Mouse (Mus musculus) forebrain, embryonic 16.5 days (tissue): ENCODE results near the gene Lefty1. TPM values are rescaled to one million over a fixed set of nuclear protein-coding genes. Genes with fewer than 3 reads are reported as not detected.

ENCODE experiments used
- ATAC-seq: fragments of 200-750 bp; cut with Nextera tagmentation; 2 replicates; pipeline ENCODE4 v1.8.0; 2017; ENCODE audit warnings: mild to moderate bottlenecking, moderate library complexity
- H3K27ac ChIP-seq: fragments of 300-500 bp; sonication (generic); 2 replicates; pipeline ENCODE4 v1.5.1; 2014; ENCODE audit warnings: low read length, control low read depth
- H3K27me3 ChIP-seq: fragments of 300-500 bp; sonication (generic); replicated peaks from 2 replicates; pipeline ENCODE4 v1.6.1; 2014; ENCODE audit warnings: low read length; ENCODE audit not compliant: control insufficient read depth, insufficient read depth
- H3K36me3 ChIP-seq: fragments of 300-500 bp; sonication (generic); 2 replicates; pipeline ENCODE4 v1.6.1; 2014; ENCODE audit not compliant: control insufficient read depth, insufficient read depth
- H3K4me1 ChIP-seq: fragments of 300-500 bp; sonication (generic); replicated peaks from 2 replicates; pipeline ENCODE4 v1.6.1; 2014; ENCODE audit warnings: low read length; ENCODE audit not compliant: control insufficient read depth, insufficient read depth
- H3K4me2 ChIP-seq: fragments of 300-500 bp; sonication (generic); 2 replicates; pipeline ENCODE4 v1.6.1; 2014; ENCODE audit warnings: mild to moderate bottlenecking, low read length, control low read depth
- H3K4me3 ChIP-seq: fragments of 300-500 bp; sonication (generic); replicated peaks from 2 replicates; pipeline ENCODE4 v1.5.1; 2014; ENCODE audit warnings: mild to moderate bottlenecking, low read length, control low read depth
- H3K9ac ChIP-seq: fragments of 300-500 bp; sonication (generic); replicated peaks from 2 replicates; pipeline ENCODE4 v1.6.1; 2014; ENCODE audit warnings: low read depth, low read length, control low read depth
- H3K9me3 ChIP-seq: fragments of 300-500 bp; sonication (generic); 2 replicates; pipeline ENCODE4 v1.6.1; 2016; ENCODE audit warnings: low read length; ENCODE audit not compliant: control insufficient read depth
- WGBS: fragments of 180-500 bp; shearing (Covaris S2); extraction: QIAGEN DNeasy Blood & Tissue Kit; methylation state at CpG from one replicate; pipeline ENCODE4 v1.1.7; 2014; 5-methylcytosine and 5-hydroxymethylcytosine counted together
- polyA plus RNA-seq: library from polyadenylated mRNA; unstranded; fragments of >200 nt; fragmentation: Nextera tagmentation; extraction: Ambion mirVana; gene quantifications from 2 replicates; pipeline ENCODE4 v1.2.1, GENCODE M21; 2015

Lefty1 gene
- polyA plus RNA-seq, 1 experiment from 2014 or later: 0.30 TPM

GRCm38 (mm10) chr1:180904039-180904814 lies 30.6 kb upstream of the Lefty1 start, which contains the start of gene Pycr2:
TSS of gene Pycr2 (plus strand) at chr1:180904293.
- H3K27me3 ChIP-seq: no peaks in the 10 kb centered on the region
- peaks cover 18% of the 10 kb centered on the region for H3K4me1 ChIP-seq
- WGBS: under 1% methylated on average over 52 of the region's 52 CpGs
- H3K27ac ChIP-seq: peak within 1 kb of the TSS; percentile 73
- H3K9me3 ChIP-seq: no peaks in the 10 kb centered on the region
- H3K9ac ChIP-seq: peak within 1 kb of the TSS; percentile 95
- peak within 1 kb of the TSS; percentile 86 for H3K4me3 ChIP-seq
- H3K36me3 ChIP-seq: peaks cover 11% of the 10 kb centered on the region; the same call in 1 of the 2 replicates
- peak; percentile 100 for ATAC-seq
- peak within 1 kb of the TSS; percentile 94 for H3K4me2 ChIP-seq

- WGBS: 2% methylated on average over 5 of the region's 5 CpGs
- peak overlapping the region; percentile 86 for H3K4me3 ChIP-seq
- peak overlapping the region; percentile 73; the same call in 1 of the 2 replicates for H3K27ac ChIP-seq
- peak overlapping the region; percentile 95 for H3K9ac ChIP-seq
- H3K9me3 ChIP-seq: no peaks in the 10 kb centered on the region
- H3K27me3 ChIP-seq: no peaks in the 10 kb centered on the region
- H3K36me3 ChIP-seq: peaks cover 11% of the 10 kb centered on the region; the same call in 1 of the 2 replicates
- ATAC-seq: no peak; the same call in 1 of the 2 replicates
- peaks cover 18% of the 10 kb centered on the region for H3K4me1 ChIP-seq
- H3K4me2 ChIP-seq: peak overlapping the region; percentile 94
Observed at GRCm38 (mm10) chr1:180904815-180905080, 30.1 kb upstream of the Lefty1 start.

GRCm38 (mm10) chr1:180905307-180905706 lies 29.5 kb upstream of the Lefty1 start:
- H3K9me3 ChIP-seq: no peaks in the 10 kb centered on the region
- peaks cover 18% of the 10 kb centered on the region for H3K4me1 ChIP-seq
- H3K4me2 ChIP-seq: peak overlapping the region; percentile 94
- H3K27ac ChIP-seq: no peak overlapping the region
- H3K36me3 ChIP-seq: peaks cover 11% of the 10 kb centered on the region; the same call in 1 of the 2 replicates
- peak overlapping the region; percentile 86 for H3K4me3 ChIP-seq
- H3K27me3 ChIP-seq: no peaks in the 10 kb centered on the region
- H3K9ac ChIP-seq: peak overlapping the region; percentile 1; the same call in 1 of the 2 replicates
- WGBS: 69% methylated on average over 6 of the region's 6 CpGs
- ATAC-seq: no peak

- Histone ChIP-seq H3K36me3 (peaks cover 11% of the 10 kb centered on the region; the same call in 1 of the 2 replicates), H3K9ac (no peak overlapping the region), H3K4me3 (no peak overlapping the region)
Observed at GRCm38 (mm10) chr1:180905876-180906275, 28.9 kb upstream of the Lefty1 start.

GRCm38 (mm10) chr1:180906461-180907147 lies 28.2 kb upstream of the Lefty1 start:
- Histone ChIP-seq H3K9me3 (no peaks in the 10 kb centered on the region), H3K27ac (no peak overlapping the region), H3K36me3 (peaks cover 11% of the 10 kb centered on the region; the same call in 1 of the 2 replicates), H3K4me1 (peaks cover 18% of the 10 kb centered on the region), H3K4me2 (no peak overlapping the region), H3K4me3 (no peak overlapping the region), H3K9ac (no peak overlapping the region), H3K27me3 (no peaks in the 10 kb centered on the region)
- ATAC-seq: no peak
- 93% methylated on average over 24 of the region's 24 CpGs for WGBS

More at GRCm38 (mm10) chr1:180905876-180906275, 28.9 kb upstream of the Lefty1 start:
- ATAC-seq: no peak
- no peak overlapping the region for H3K27ac ChIP-seq
- peaks cover 18% of the 10 kb centered on the region for H3K4me1 ChIP-seq
- H3K9me3 ChIP-seq: no peaks in the 10 kb centered on the region
- H3K4me2 ChIP-seq: no peak overlapping the region
- no peaks in the 10 kb centered on the region for H3K27me3 ChIP-seq
- 94% methylated on average over 17 of the region's 17 CpGs for whole genome bisulfite sequencing

- H3K4me3 ChIP-seq: no peak overlapping the region
- no peak for ATAC-seq
- no peak overlapping the region for H3K27ac ChIP-seq
- H3K27me3 ChIP-seq: no peaks in the 10 kb centered on the region
- WGBS: 55% methylated on average over 8 of the region's 8 CpGs
- H3K9ac ChIP-seq: no peak overlapping the region
- H3K9me3 ChIP-seq: no peaks in the 10 kb centered on the region
- peaks cover 2% of the 10 kb centered on the region for H3K4me1 ChIP-seq
- H3K36me3 ChIP-seq: 0 out of 2 replicates have a peak, but pooled peaks cover 11% of the 10 kb centered on the region
- no peak overlapping the region for H3K4me2 ChIP-seq
Observed at GRCm38 (mm10) chr1:180911138-180911537, 23.7 kb upstream of the Lefty1 start.

GRCm38 (mm10) chr1:180911653-180912287 lies 23.1 kb upstream of the Lefty1 start:
- Histone ChIP-seq H3K36me3 (0 out of 2 replicates have a peak, but pooled peaks cover 6% of the 10 kb centered on the region), H3K27ac (no peak overlapping the region), H3K4me1 (no peaks in the 10 kb centered on the region), H3K9me3 (no peaks in the 10 kb centered on the region), H3K9ac (no peak overlapping the region), H3K4me2 (no peak overlapping the region), H3K27me3 (no peaks in the 10 kb centered on the region), H3K4me3 (no peak overlapping the region)
- no peak for ATAC-seq
- WGBS: 53% methylated on average over 20 of the region's 20 CpGs

GRCm38 (mm10) chr1:180912792-180913191 lies 22.0 kb upstream of the Lefty1 start:
- Histone ChIP-seq H3K36me3 (no peaks in the 10 kb centered on the region), H3K4me3 (no peak overlapping the region), H3K27ac (no peak overlapping the region), H3K9ac (no peak overlapping the region), H3K4me1 (no peaks in the 10 kb centered on the region), H3K4me2 (no peak overlapping the region), H3K27me3 (no peaks in the 10 kb centered on the region), H3K9me3 (no peaks in the 10 kb centered on the region)
- WGBS: 91% methylated on average over 5 of the region's 5 CpGs
- ATAC-seq: no peak

GRCm38 (mm10) chr1:180913797-180914196 lies 21.0 kb upstream of the Lefty1 start:
- H3K27me3 ChIP-seq: no peaks in the 10 kb centered on the region
- ATAC-seq: no peak
- no peak overlapping the region for H3K27ac ChIP-seq
- no peaks in the 10 kb centered on the region for H3K4me1 ChIP-seq
- no peaks in the 10 kb centered on the region for H3K9me3 ChIP-seq
- no peaks in the 10 kb centered on the region for H3K36me3 ChIP-seq
- 45% methylated on average over 4 of the region's 4 CpGs for WGBS
- no peak overlapping the region for H3K4me3 ChIP-seq
- no peak overlapping the region for H3K4me2 ChIP-seq
- H3K9ac ChIP-seq: no peak overlapping the region
